In genomic region chr8:126661511-126662142, GRCm38 (mm10) we compare ENCODE assay signal across 8 mouse cellular contexts.
DNase-seq lines count a peak whose midpoint lies in the region; ATAC-seq and TF ChIP-seq lines count a peak whose summit lies in the region.

No protein-coding gene starts in this region.

- no peaks in the 10 kb centered on the region for H3K9me3 ChIP-seq in heart, embryonic 12.5 days (replicated peaks)
- no peaks in the 10 kb centered on the region for H3K9me3 ChIP-seq in limb, embryonic 15.5 days
- no peaks in the 10 kb centered on the region for H3K9me3 ChIP-seq in stomach, embryonic 16.5 days (replicated peaks; ENCODE audit: control insufficient read depth, low read length)

- no peak overlapping the region for H3K4me3 ChIP-seq in left cerebral cortex, adult 2 months
- no peak overlapping the region for H3K4me3 ChIP-seq in heart, embryonic 12.5 days
- no peak overlapping the region for H3K4me3 ChIP-seq in limb, embryonic 15.5 days
- H3K4me3 ChIP-seq in stomach, embryonic 16.5 days (replicated peaks; ENCODE audit: low read length): no peak overlapping the region

- 0 out of 2 replicates have a peak, but pooled peaks have one; percentile 22 for ATAC-seq in heart, embryonic 12.5 days (ENCODE audit: insufficient number of reproducible peaks, low FRiP score)
- no peak for ATAC-seq in limb, embryonic 15.5 days (ENCODE audit: insufficient number of reproducible peaks, low FRiP score, low TSS enrichment, low read depth)
- ATAC-seq in stomach, embryonic 16.5 days (ENCODE audit: insufficient read depth, low FRiP score): no peak

- no peak for TF ChIP-seq POLR2A in brain, embryonic 14.5 days (IDR thresholded peaks at IDR 0.05; ENCODE audit: borderline replicate concordance, extremely low read depth, insufficient read depth, insufficient read length, poor library complexity, severe bottlenecking)

- H3K9ac ChIP-seq in heart, embryonic 12.5 days: 0 out of 2 replicates have a peak overlapping the region, but pooled peaks have one; percentile 60
- H3K9ac ChIP-seq in limb, embryonic 15.5 days: no peak overlapping the region
- peak overlapping the region; percentile 32; the same call in 1 of the 2 replicates for H3K9ac ChIP-seq in stomach, embryonic 16.5 days (ENCODE audit: low read length)

- DNase-seq in left cerebral cortex, adult 2 months (ENCODE audit: extremely low spot score in 1 of 2, low spot score in 2 of 2): no peak
- DNase-seq in left cerebral cortex, postnatal 10 days (ENCODE audit: extremely low spot score in 1 of 2, low spot score in 2 of 2): no peak
- DNase-seq in brain, embryonic 14.5 days (ENCODE audit: low read depth): peak; percentile 80
- DNase-seq in spleen, postnatal 4 days (ENCODE audit: low spot score in 2 of 2): no peak
- no peak for DNase-seq in gastrocnemius, postnatal 36 days

- TF ChIP-seq CTCF in left cerebral cortex, adult 2 months (IDR thresholded peaks at IDR 0.05): no peak
- TF ChIP-seq CTCF in brain, embryonic 14.5 days (IDR thresholded peaks at IDR 0.05; ENCODE audit: borderline replicate concordance, extremely low read depth, insufficient read depth, insufficient read length): no peak

- intact Hi-C loops in left cerebral cortex, adult 2 months (cut with DNase I): no loop called here
- intact Hi-C loops in left cerebral cortex, postnatal 10 days (cut with DNase I): loop anchor here (10.0 kb wide), 3 partner anchors 137 to 233 kb away; no protein-coding TSS in a partner anchor
- intact Hi-C loops in gastrocnemius, postnatal 36 days (cut with DNase I): loop anchor here (5.0 to 10.0 kb wide), 2 partner anchors 44 to 173 kb away; no protein-coding TSS in a partner anchor

- H3K36me3 ChIP-seq in heart, embryonic 12.5 days: no peaks in the 10 kb centered on the region
- H3K36me3 ChIP-seq in limb, embryonic 15.5 days: no peaks in the 10 kb centered on the region
- H3K36me3 ChIP-seq in stomach, embryonic 16.5 days (ENCODE audit: control insufficient read depth, insufficient read depth, low read length): no peaks in the 10 kb centered on the region

- peaks cover 72% of the 10 kb centered on the region for H3K4me1 ChIP-seq in heart, embryonic 12.5 days (replicated peaks)
- peaks cover 71% of the 10 kb centered on the region for H3K4me1 ChIP-seq in limb, embryonic 15.5 days
- peaks cover 68% of the 10 kb centered on the region for H3K4me1 ChIP-seq in stomach, embryonic 16.5 days (ENCODE audit: control insufficient read depth, insufficient read depth, low read length)

- 44% methylated on average over 14 of the region's 14 CpGs for WGBS in heart, embryonic 12.5 days
- 39% methylated on average over 14 of the region's 14 CpGs for WGBS in limb, embryonic 15.5 days
- WGBS in stomach, embryonic 16.5 days: 24% methylated on average over 14 of the region's 14 CpGs

- H3K4me2 ChIP-seq in heart, embryonic 12.5 days: peak overlapping the region; percentile 60
- H3K4me2 ChIP-seq in limb, embryonic 15.5 days: no peak overlapping the region
- 0 out of 2 replicates have a peak overlapping the region, but pooled peaks have one; percentile 41 for H3K4me2 ChIP-seq in stomach, embryonic 16.5 days (ENCODE audit: low read depth, low read length)

- H3K27me3 ChIP-seq in heart, embryonic 12.5 days (replicated peaks): no peaks in the 10 kb centered on the region
- H3K27me3 ChIP-seq in limb, embryonic 15.5 days: no peaks in the 10 kb centered on the region
- H3K27me3 ChIP-seq in stomach, embryonic 16.5 days (ENCODE audit: control insufficient read depth, insufficient read depth, low read length): no peaks in the 10 kb centered on the region

- peak overlapping the region; percentile 4; the same call in 1 of the 2 replicates for H3K27ac ChIP-seq in left cerebral cortex, adult 2 months
- H3K27ac ChIP-seq in heart, embryonic 12.5 days (ENCODE audit: poor library complexity, severe bottlenecking): peak overlapping the region; percentile 89
- H3K27ac ChIP-seq in limb, embryonic 15.5 days: peak overlapping the region; percentile 81
- H3K27ac ChIP-seq in stomach, embryonic 16.5 days (ENCODE audit: low read length): peak overlapping the region; percentile 89

Comparison
In these comparisons a context has a peak if more than half of its experiments do, and no peak if none do; other contexts are left out.
1. H3K27ac ChIP-seq: peak in every context shown above with its lines; median percentile 89 in heart, embryonic 12.5 days; 89 in stomach, embryonic 16.5 days; 81 in limb, embryonic 15.5 days; 4 in left cerebral cortex, adult 2 months.